Mouse (Mus musculus) small intestine, adult 2 months (tissue): ENCODE measurements around the gene Rptor. TPM values are rescaled to one million over a fixed set of nuclear protein-coding genes. Genes with fewer than 3 reads are reported as not detected.
A peak's percentile ranks its signal among the peaks of the same experiment; 100 is the strongest.

Experiments used
- H3K27ac ChIP-seq: fragments of 200-500 bp; 2 replicates; pipeline ENCODE4 v1.5.1; 2012; ENCODE audit warnings: low read depth, low read length, control low read depth, inconsistent platforms; ENCODE audit not compliant: insufficient read depth
- H3K27me3 ChIP-seq: fragments of 200-500 bp; 2 replicates; pipeline ENCODE4 v1.6.1; 2012; ENCODE audit warnings: mild to moderate bottlenecking, moderate library complexity, low read length, inconsistent platforms; ENCODE audit not compliant: control insufficient read depth, insufficient read depth
- H3K36me3 ChIP-seq: fragments of 200-500 bp; 2 replicates; pipeline ENCODE4 v1.6.1; 2012; ENCODE audit warnings: mild to moderate bottlenecking, low read length, control low read depth, inconsistent platforms; ENCODE audit not compliant: control insufficient read depth, insufficient read depth
- H3K4me1 ChIP-seq: fragments of 200-500 bp; 2 replicates; pipeline ENCODE4 v1.6.1; 2012; ENCODE audit warnings: low read length, inconsistent platforms, mixed read lengths; ENCODE audit not compliant: control insufficient read depth, insufficient read depth, insufficient read length
- H3K4me3 ChIP-seq: fragments of 200-500 bp; 2 replicates; pipeline ENCODE4 v1.5.1; 2012; ENCODE audit warnings: low read depth, mild to moderate bottlenecking, control low read depth, inconsistent platforms, low read length, moderate library complexity
- CTCF ChIP-seq: fragments of 200-500 bp; IDR thresholded peaks from 2 replicates; pipeline ENCODE4 v1.5.1; 2012; ENCODE audit warnings: low read depth, mild to moderate bottlenecking, control low read depth, inconsistent platforms, low read length, moderate library complexity, mixed read lengths; ENCODE audit not compliant: insufficient replicate concordance, insufficient read length; ENCODE audit errors: extremely low read depth
- POLR2A ChIP-seq: fragments of 200-500 bp; IDR thresholded peaks from 2 replicates; pipeline ENCODE4 v1.6.1; 2012; ENCODE audit warnings: low read depth, mild to moderate bottlenecking, control low read depth, inconsistent platforms, low read length, moderate library complexity
- WGBS: fragments of 180-500 bp; shearing (Covaris S2); methylation state at CpG from one replicate; pipeline ENCODE4 v1.1.7; 2018; 5-methylcytosine and 5-hydroxymethylcytosine counted together
- polyA plus RNA-seq: library from polyadenylated mRNA; depleted of rRNA; stranded (reverse); fragments of >200 nt; gene quantifications from 2 replicates; pipeline ENCODE4 v1.2.3, GENCODE M21; 2012

Rptor gene
- polyA plus RNA-seq, 1 experiment: 26.8 TPM

- TF ChIP-seq POLR2A (no peak), CTCF (no peak)
- no peaks in the 10 kb centered on the region for H3K4me1 ChIP-seq
- H3K4me3 ChIP-seq: no peak overlapping the region
- H3K27ac ChIP-seq: no peak overlapping the region
- WGBS: 91% methylated on average over 2 of the region's 2 CpGs
- H3K36me3 ChIP-seq: no peaks in the 10 kb centered on the region
- no peaks in the 10 kb centered on the region for H3K27me3 ChIP-seq
Observed at GRCm38 (mm10) chr11:119663876-119664275, 61.2 kb downstream of the Rptor start.

DNA sequence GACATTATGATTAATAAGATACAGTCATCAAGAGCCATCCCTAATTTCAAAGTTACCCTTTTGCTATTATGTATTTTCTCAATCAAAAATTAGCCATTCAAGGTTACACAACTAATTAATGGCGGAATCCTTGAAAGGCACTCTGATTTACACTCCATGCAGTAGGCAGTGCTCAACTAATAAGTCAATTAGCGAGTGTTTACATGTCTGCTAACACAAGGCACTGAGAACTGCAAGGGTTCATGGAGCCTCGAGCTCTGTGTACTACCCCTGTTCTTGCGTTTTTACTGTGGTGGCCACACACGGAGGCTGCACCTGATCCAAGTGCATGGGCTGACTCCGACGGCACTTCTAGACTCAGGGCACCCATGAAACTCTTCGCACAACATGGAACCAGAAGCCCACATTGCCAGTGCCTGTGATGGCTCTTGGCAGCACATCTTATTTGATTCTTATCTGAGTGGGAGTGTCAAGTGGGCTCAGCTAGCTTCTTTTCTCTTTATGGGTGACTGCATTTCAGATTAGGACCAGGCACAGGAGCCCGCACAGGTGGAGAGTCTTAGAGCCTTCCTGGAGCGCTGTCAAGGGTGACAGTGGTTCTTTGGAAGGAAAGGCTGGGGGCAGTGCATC, 62.1 kb downstream of the Rptor start:
- WGBS: 82% methylated on average over 10 of the region's 10 CpGs
- TF ChIP-seq CTCF (no peak), POLR2A (no peak)
- Histone ChIP-seq H3K27me3 (no peaks in the 10 kb centered on the region), H3K4me1 (no peaks in the 10 kb centered on the region), H3K36me3 (no peaks in the 10 kb centered on the region), H3K27ac (no peak overlapping the region), H3K4me3 (no peak overlapping the region)

- H3K36me3 ChIP-seq: no peaks in the 10 kb centered on the region
- H3K27me3 ChIP-seq: no peaks in the 10 kb centered on the region
- H3K4me1 ChIP-seq: no peaks in the 10 kb centered on the region
- H3K4me3 ChIP-seq: no peak overlapping the region
- 92% methylated on average over 5 of the region's 5 CpGs for WGBS
- TF ChIP-seq POLR2A (no peak), CTCF (no peak)
- no peak overlapping the region for H3K27ac ChIP-seq
Observed at GRCm38 (mm10) chr11:119665308-119665702, 62.6 kb downstream of the Rptor start.

- Histone ChIP-seq H3K27me3 (no peaks in the 10 kb centered on the region), H3K36me3 (no peaks in the 10 kb centered on the region), H3K4me1 (no peaks in the 10 kb centered on the region), H3K4me3 (no peak overlapping the region), H3K27ac (peak overlapping the region; percentile 10; the same call in 1 of the 2 replicates)
- 49% methylated on average over 2 of the region's 2 CpGs for WGBS
- TF ChIP-seq CTCF: no peak
- no peak for TF ChIP-seq POLR2A
Observed at GRCm38 (mm10) chr11:119666567-119667108, 63.9 kb downstream of the Rptor start.

DNA sequence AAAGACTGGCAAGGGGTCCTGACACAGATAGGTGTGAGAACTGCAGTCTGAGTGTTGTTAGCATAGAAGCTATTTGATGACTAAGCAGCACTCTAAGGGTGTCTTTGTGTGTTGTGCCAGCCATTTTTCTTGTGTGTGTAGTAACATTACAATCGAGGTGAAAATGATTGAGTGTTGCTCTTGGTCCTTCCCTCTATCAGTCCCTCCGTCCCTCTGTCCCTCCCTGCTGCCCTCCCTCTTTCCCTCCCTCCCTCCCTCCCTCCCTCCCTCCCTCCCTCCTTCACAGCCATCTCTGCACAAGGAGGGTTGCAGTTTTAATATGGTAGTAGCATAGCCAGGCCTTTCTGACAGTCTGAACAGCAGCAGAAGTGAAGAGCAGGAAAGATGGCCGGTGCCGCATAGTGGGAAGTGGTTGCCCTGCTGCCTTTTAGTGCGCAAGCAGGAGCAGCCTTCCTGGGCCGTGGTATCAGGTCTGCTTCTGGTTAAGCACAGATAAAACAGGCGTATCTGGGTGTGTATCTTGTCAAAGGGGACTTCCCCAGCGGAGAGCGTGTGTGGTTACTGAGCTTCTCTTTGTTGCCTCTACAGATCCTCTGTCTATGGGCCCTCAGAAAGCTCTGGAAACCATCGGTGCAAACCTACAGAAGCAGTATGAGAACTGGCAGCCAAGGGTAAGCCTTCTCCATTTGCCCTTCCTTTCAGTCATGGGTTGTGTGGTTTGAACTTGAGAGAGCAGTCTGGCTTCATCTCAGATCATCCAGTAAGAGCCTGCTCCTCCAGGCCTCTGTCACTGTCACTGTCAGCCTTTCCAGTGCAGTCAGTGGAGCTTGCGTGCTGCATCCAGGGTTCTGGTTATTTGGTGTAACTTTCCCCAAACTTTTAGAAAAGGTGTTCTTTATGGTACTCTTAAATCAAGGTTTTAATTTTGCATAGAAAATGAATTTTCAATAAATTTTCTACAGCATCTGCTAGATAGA, 68.3 kb downstream of the Rptor start:
- Histone ChIP-seq H3K27ac (no peak overlapping the region), H3K36me3 (no peaks in the 10 kb centered on the region), H3K4me3 (no peak overlapping the region), H3K27me3 (no peaks in the 10 kb centered on the region), H3K4me1 (no peaks in the 10 kb centered on the region)
- TF ChIP-seq CTCF (no peak), POLR2A (no peak)
- 68% methylated on average over 11 of the region's 11 CpGs for WGBS

GRCm38 (mm10) chr11:119672041-119672440, 69.3 kb downstream of the Rptor start:
- TF ChIP-seq CTCF (no peak), POLR2A (no peak)
- no peaks in the 10 kb centered on the region for H3K36me3 ChIP-seq
- H3K4me3 ChIP-seq: no peak overlapping the region
- no peak overlapping the region for H3K27ac ChIP-seq
- H3K27me3 ChIP-seq: no peaks in the 10 kb centered on the region
- WGBS: 70% methylated on average over 2 of the region's 2 CpGs
- H3K4me1 ChIP-seq: 0 out of 2 replicates have a peak, but pooled peaks cover 2% of the 10 kb centered on the region

GRCm38 (mm10) chr11:119672775-119673174, 70.1 kb downstream of the Rptor start:
- no peak overlapping the region for H3K27ac ChIP-seq
- H3K27me3 ChIP-seq: no peaks in the 10 kb centered on the region
- no peak for TF ChIP-seq POLR2A
- TF ChIP-seq CTCF: no peak
- WGBS: 59% methylated on average over 4 of the region's 4 CpGs
- peaks cover 4% of the 10 kb centered on the region; the same call in 1 of the 2 replicates for H3K4me1 ChIP-seq
- no peaks in the 10 kb centered on the region for H3K36me3 ChIP-seq
- H3K4me3 ChIP-seq: no peak overlapping the region
